8 mouse cellular contexts compared by ENCODE assay signal in the genomic region with DNA sequence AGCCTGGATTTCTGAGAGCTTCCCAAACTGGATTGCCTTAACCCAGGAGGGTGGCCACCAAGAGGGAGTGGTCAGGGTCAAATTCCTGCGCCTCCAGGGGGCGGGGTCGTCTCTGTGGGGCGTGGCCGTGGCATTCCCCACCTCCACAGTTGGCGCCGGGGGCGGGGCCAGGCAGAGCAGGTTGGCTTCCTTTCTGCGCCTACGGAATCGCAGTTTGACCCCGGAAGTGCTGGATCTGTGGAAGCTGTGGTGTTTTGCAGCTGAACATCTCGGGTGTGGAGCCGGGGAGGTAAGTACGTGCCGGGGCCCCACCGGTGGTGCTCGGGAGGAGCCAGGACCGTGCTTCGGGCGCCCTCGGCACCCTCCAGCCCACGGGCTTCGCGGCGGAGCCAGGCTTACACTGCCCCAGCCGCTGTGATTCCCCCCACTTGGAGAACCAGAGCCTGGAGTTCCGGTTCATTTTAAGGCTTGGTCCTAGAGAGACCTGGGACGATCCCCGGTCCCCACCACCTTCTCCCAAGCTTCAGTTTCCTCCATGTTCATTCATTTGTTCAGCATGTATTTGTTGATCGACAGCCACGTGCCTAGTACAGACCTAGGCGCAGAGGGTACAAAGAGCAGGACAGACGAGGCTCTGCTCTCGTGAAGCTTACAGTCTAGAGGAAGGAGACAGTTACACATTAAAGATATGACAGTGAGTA. TPM values are rescaled to one million over a fixed set of nuclear protein-coding genes. Genes with fewer than 3 reads are reported as not detected.
DNase-seq lines count a peak whose midpoint lies in the region; ATAC-seq and TF ChIP-seq lines count a peak whose summit lies in the region.

Gene Ascc2 (plus strand): TSS at position 214 of the 701 bp plus-strand sequence.

- peak; percentile 65 for TF ChIP-seq POLR2A in cortical plate, adult 2 months (IDR thresholded peaks at IDR 0.05; ENCODE audit: extremely low read depth, insufficient read depth, low read length)

- peak; percentile 97 for DNase-seq in gastrocnemius, postnatal 10 days
- DNase-seq in induced T-regulatory cell, adult 2 months (ENCODE audit: low read depth), result peak; percentile 93
- peak; percentile 64 to 89 for DNase-seq in left cerebral cortex, adult 9 months (ENCODE audit: low spot score in 2 of 2)
- peak; percentile 86 for DNase-seq in right cerebral cortex, postnatal 14 days
- DNase-seq in urinary bladder, postnatal 36 days (ENCODE audit: low spot score in 2 of 2), result peak; percentile 98 to 99

- no peak for TF ChIP-seq CTCF in cortical plate, adult 2 months (IDR thresholded peaks at IDR 0.05; ENCODE audit: extremely low read depth, insufficient read depth, low read length)

- 0 out of 2 replicates have a peak within 1 kb of the TSS, but pooled peaks have one; percentile 20 for H3K27ac ChIP-seq in cortical plate, adult 2 months (ENCODE audit: insufficient read depth, low read length)

- ATAC-seq in activated CD4-positive, CD25-positive, alpha-beta regulatory T cell, adult 4 months, result peak; percentile 93
- ATAC-seq in megakaryocyte progenitor cell, adult 5-6 weeks (replicated peaks; ENCODE audit: poor library complexity), result peak; percentile 97

- H3K4me3 ChIP-seq in cortical plate, adult 2 months (ENCODE audit: insufficient read depth, low read length), result peak within 1 kb of the TSS; percentile 76

- peaks cover 3% of the 10 kb centered on the region for H3K4me1 ChIP-seq in cortical plate, adult 2 months (ENCODE audit: control insufficient read depth, insufficient read depth, low read length)

RNA-seq across cellular contexts. Expression of gene Ascc2, which starts in this region (rescaled TPM):
- polyA plus RNA-seq in activated CD4-positive, CD25-positive, alpha-beta regulatory T cell, adult 4 months (2017; shearing (Covaris generic)), result 10 to 100 TPM; 23.1 to 35.3 TPM
- 20.0 and 22.9 TPM in 2 replicates for polyA plus RNA-seq in cortical plate, adult 2 months (2012; rRNA removed)
- total RNA-seq in gastrocnemius, postnatal 10 days (2021), result 10 to 100 TPM; 13.7 to 16.5 TPM
- 15.3 and 19.6 TPM in 2 replicates for total RNA-seq in megakaryocyte progenitor cell, adult 5-6 weeks (2015)
- 16.2 and 23.7 TPM in 2 replicates for total RNA-seq in megakaryocyte progenitor cell, adult 5-6 weeks (2017)

Comparison
In these comparisons a context has a peak if more than half of its experiments do, and no peak if none do; other contexts are left out.
1. Peak in every context shown above with its lines: DNase-seq, ATAC-seq, H3K4me3 ChIP-seq and H3K27ac ChIP-seq.